Mouse (Mus musculus) liver, postnatal 0 days (tissue): ENCODE data around the gene Gpr137c.

Experiments
- CTCF ChIP-seq: sonication (generic); IDR thresholded peaks from 2 replicates; pipeline ENCODE4 v1.5.1; 2016; ENCODE audit warnings: antibody characterized with exemption, low read depth
- EP300 ChIP-seq: IDR thresholded peaks from 2 replicates; pipeline ENCODE4 v1.6.1; 2016; ENCODE audit warnings: antibody characterized with exemption, low read depth, mild to moderate bottlenecking

GRCm38 (mm10) chr14:45321067-45321466 is 101.5 kb downstream of the Gpr137c start:
- TF ChIP-seq CTCF: no peak
- no peak for TF ChIP-seq EP300
